Mouse (Mus musculus): Measurements from ENCODE around the gene Clcf1.

The Clcf1 gene

GRCm38 (mm10) chr19:4257897-4258252, 43.8 kb downstream of the Clcf1 start:
- no peak for DNase-seq

- no peak for DNase-seq
These were observed 47.1 kb downstream of the Clcf1 start for GRCm38 (mm10) chr19:4261038-4261698.

- no peak for DNase-seq
These were observed 48.7 kb downstream of the Clcf1 start for GRCm38 (mm10) chr19:4262756-4263155.

- no peak for DNase-seq
These were observed 49.7 kb downstream of the Clcf1 start for GRCm38 (mm10) chr19:4263702-4264101.

GRCm38 (mm10) chr19:4264171-4264780, 50.2 kb downstream of the Clcf1 start:
- no peak for DNase-seq

- DNase-seq = no peak
These were observed 51.9 kb downstream of the Clcf1 start for GRCm38 (mm10) chr19:4265956-4266355.

GRCm38 (mm10) chr19:4268566-4269361, 54.7 kb downstream of the Clcf1 start, which contains the start of gene Ssh3:
Gene Ssh3 (minus strand): TSS chr19:4269180.
- DNase-seq = peak; percentile 90 to 92

- no peak for DNase-seq
These were observed 56.1 kb downstream of the Clcf1 start for GRCm38 (mm10) chr19:4270187-4270586.

GRCm38 (mm10) chr19:4270972-4271371, 56.9 kb downstream of the Clcf1 start:
- DNase-seq = no peak
